Mouse (Mus musculus) frontal cortex, postnatal 14 days (tissue): ENCODE measurements at regions not wholly inside any gene's neighbourhood (a gene's known extent, or its start where the extent isn't known, plus 50 kb on each side); places are given as distances from the start of the nearest gene placed in this dataset.

Experiments used
- DNase-seq, 2 experiments: peaks; one replicate each; pipeline ENCODE4 v3.0.0; 2022; ENCODE audit warnings: low spot score in 2 of 2

- DNase-seq, result no peak
Observed at GRCm38 (mm10) chr3:148559752-148560460, 430.4 kb downstream of the Adgrl2 start.

- no peak for DNase-seq
Observed at GRCm38 (mm10) chr3:148558592-148559157, 431.7 kb downstream of the Adgrl2 start.

GRCm38 (mm10) chr3:148555324-148555723, 435.0 kb downstream of the Adgrl2 start:
- DNase-seq, result no peak

- no peak for DNase-seq
Observed at GRCm38 (mm10) chr3:148550716-148551115, 439.6 kb downstream of the Adgrl2 start.

- no peak for DNase-seq
Observed at GRCm38 (mm10) chr3:148544929-148545328, 445.4 kb downstream of the Adgrl2 start.

GRCm38 (mm10) chr3:148542217-148542616, 448.1 kb downstream of the Adgrl2 start:
- no peak for DNase-seq

GRCm38 (mm10) chr3:148537669-148538271, 452.6 kb downstream of the Adgrl2 start:
- no peak for DNase-seq

GRCm38 (mm10) chr3:148529893-148530292, 460.5 kb downstream of the Adgrl2 start:
- DNase-seq, result no peak

- no peak for DNase-seq
Observed at GRCm38 (mm10) chr3:148510381-148510780, 480.0 kb downstream of the Adgrl2 start.

GRCm38 (mm10) chr3:148504928-148505327, 485.4 kb downstream of the Adgrl2 start:
- no peak for DNase-seq

- no peak for DNase-seq
Observed at GRCm38 (mm10) chr3:148503432-148503831, 486.9 kb downstream of the Adgrl2 start.

- no peak for DNase-seq
Observed at GRCm38 (mm10) chr3:148501801-148502200, 488.6 kb downstream of the Adgrl2 start.

- no peak for DNase-seq
Observed at GRCm38 (mm10) chr3:148496672-148497071, 493.7 kb downstream of the Adgrl2 start.

- no peak for DNase-seq
Observed at GRCm38 (mm10) chr3:148491287-148491686, 499.1 kb downstream of the Adgrl2 start.

GRCm38 (mm10) chr3:148489201-148489600, 501.2 kb downstream of the Adgrl2 start:
- no peak for DNase-seq

GRCm38 (mm10) chr3:148487949-148488348, 502.4 kb downstream of the Adgrl2 start:
- DNase-seq, result no peak

GRCm38 (mm10) chr3:148475862-148476261, 514.5 kb downstream of the Adgrl2 start:
- DNase-seq, result no peak

- no peak for DNase-seq
Observed at GRCm38 (mm10) chr3:148472943-148473444, 517.4 kb downstream of the Adgrl2 start.

GRCm38 (mm10) chr3:148465456-148465855, 524.9 kb downstream of the Adgrl2 start:
- no peak for DNase-seq

GRCm38 (mm10) chr3:148462791-148463190, 527.6 kb downstream of the Adgrl2 start:
- DNase-seq, result no peak

- DNase-seq, result no peak
Observed at GRCm38 (mm10) chr3:148448888-148449287, 541.5 kb downstream of the Adgrl2 start.

- no peak for DNase-seq
Observed at GRCm38 (mm10) chr3:148448465-148448864, 541.9 kb downstream of the Adgrl2 start.

GRCm38 (mm10) chr3:148446845-148447244, 543.5 kb downstream of the Adgrl2 start:
- no peak for DNase-seq
